Mouse (Mus musculus): Measurements from ENCODE around the gene Rnase1. TPM values are rescaled to one million over a fixed set of nuclear protein-coding genes. Genes with fewer than 3 reads are reported as not detected.

Gene Rnase1
- polyA plus RNA-seq, 1 experiment from 2014 or later: not detected

- Histone ChIP-seq H3K27me3 (replicated peaks) (no peaks in the 10 kb centered on the region), H3K4me2 (no peak overlapping the region), H3K27ac (no peak overlapping the region), H3K9me3 (no peaks in the 10 kb centered on the region), H3K9ac (no peak overlapping the region), H3K4me3 (no peak overlapping the region), H3K4me1 (no peaks in the 10 kb centered on the region), H3K36me3 (replicated peaks) (no peaks in the 10 kb centered on the region)
- 91% methylated on average over 5 of the region's 5 CpGs for WGBS
- ATAC-seq (replicated peaks): no peak
Measured at GRCm38 (mm10) chr14:51152249-51152870, 5.8 kb upstream of the Rnase1 start.

- H3K27ac ChIP-seq: no peak overlapping the region
- H3K4me2 ChIP-seq: no peak overlapping the region
- H3K9me3 ChIP-seq: no peaks in the 10 kb centered on the region
- no peaks in the 10 kb centered on the region for H3K27me3 ChIP-seq (replicated peaks)
- no peaks in the 10 kb centered on the region for H3K4me1 ChIP-seq
- H3K4me3 ChIP-seq: no peak overlapping the region
- no peaks in the 10 kb centered on the region for H3K36me3 ChIP-seq (replicated peaks)
- ATAC-seq (replicated peaks): no peak
- WGBS: 93% methylated on average over 3 of the region's 3 CpGs
- no peak overlapping the region for H3K9ac ChIP-seq
Measured at GRCm38 (mm10) chr14:51150206-51150831, 3.7 kb upstream of the Rnase1 start.

- Histone ChIP-seq H3K27ac (no peak overlapping the region), H3K27me3 (replicated peaks) (no peaks in the 10 kb centered on the region), H3K9ac (no peak overlapping the region), H3K9me3 (no peaks in the 10 kb centered on the region), H3K4me2 (no peak overlapping the region), H3K4me1 (no peaks in the 10 kb centered on the region), H3K36me3 (replicated peaks) (no peaks in the 10 kb centered on the region), H3K4me3 (no peak overlapping the region)
- no peak for ATAC-seq (replicated peaks)
- WGBS: 78% methylated on average over 5 of the region's 5 CpGs
Measured at GRCm38 (mm10) chr14:51149164-51149563, 2.6 kb upstream of the Rnase1 start.

- H3K4me1 ChIP-seq: no peaks in the 10 kb centered on the region
- no peak overlapping the region for H3K4me2 ChIP-seq
- no peak overlapping the region for H3K27ac ChIP-seq
- H3K9ac ChIP-seq: no peak overlapping the region
- 75% methylated on average over 3 of the region's 3 CpGs for WGBS
- no peak for ATAC-seq (replicated peaks)
- no peak overlapping the region for H3K4me3 ChIP-seq
- no peaks in the 10 kb centered on the region for H3K27me3 ChIP-seq (replicated peaks)
- no peaks in the 10 kb centered on the region for H3K36me3 ChIP-seq (replicated peaks)
- H3K9me3 ChIP-seq: no peaks in the 10 kb centered on the region
Measured at GRCm38 (mm10) chr14:51148006-51148405, 1.4 kb upstream of the Rnase1 start.

GRCm38 (mm10) chr14:51145521-51145920 is 1.1 kb downstream of the Rnase1 start:
- Histone ChIP-seq H3K4me3 (no peak overlapping the region), H3K27me3 (replicated peaks) (no peaks in the 10 kb centered on the region), H3K36me3 (replicated peaks) (no peaks in the 10 kb centered on the region), H3K27ac (no peak overlapping the region), H3K9me3 (no peaks in the 10 kb centered on the region), H3K9ac (no peak overlapping the region), H3K4me1 (no peaks in the 10 kb centered on the region), H3K4me2 (no peak overlapping the region)
- ATAC-seq (replicated peaks): no peak
- 85% methylated on average over 6 of the region's 6 CpGs for WGBS

- no peak overlapping the region for H3K4me3 ChIP-seq
- ATAC-seq (replicated peaks): no peak
- H3K9me3 ChIP-seq: no peaks in the 10 kb centered on the region
- H3K27me3 ChIP-seq (replicated peaks): no peaks in the 10 kb centered on the region
- no peak overlapping the region for H3K4me2 ChIP-seq
- H3K27ac ChIP-seq: no peak overlapping the region
- no peak overlapping the region for H3K9ac ChIP-seq
- 96% methylated on average over 4 of the region's 4 CpGs for WGBS
- H3K36me3 ChIP-seq (replicated peaks): no peaks in the 10 kb centered on the region
- H3K4me1 ChIP-seq: no peaks in the 10 kb centered on the region
Measured at GRCm38 (mm10) chr14:51144451-51144850, 2.1 kb downstream of the Rnase1 start.

- H3K27ac ChIP-seq: no peak overlapping the region
- H3K9ac ChIP-seq: no peak overlapping the region
- H3K4me3 ChIP-seq: no peak overlapping the region
- H3K9me3 ChIP-seq: no peaks in the 10 kb centered on the region
- 86% methylated on average over 2 of the region's 2 CpGs for WGBS
- no peaks in the 10 kb centered on the region for H3K4me1 ChIP-seq
- no peak for ATAC-seq (replicated peaks)
- no peaks in the 10 kb centered on the region for H3K27me3 ChIP-seq (replicated peaks)
- H3K4me2 ChIP-seq: no peak overlapping the region
- no peaks in the 10 kb centered on the region for H3K36me3 ChIP-seq (replicated peaks)
Measured at GRCm38 (mm10) chr14:51143937-51144336, 2.6 kb downstream of the Rnase1 start.

GRCm38 (mm10) chr14:51143287-51143686 is 3.3 kb downstream of the Rnase1 start:
- Histone ChIP-seq H3K9me3 (no peaks in the 10 kb centered on the region), H3K4me2 (no peak overlapping the region), H3K9ac (no peak overlapping the region), H3K4me3 (no peak overlapping the region), H3K27ac (no peak overlapping the region), H3K27me3 (replicated peaks) (no peaks in the 10 kb centered on the region), H3K36me3 (replicated peaks) (no peaks in the 10 kb centered on the region), H3K4me1 (no peaks in the 10 kb centered on the region)
- ATAC-seq (replicated peaks): no peak
- 90% methylated on average over 4 of the region's 4 CpGs for WGBS

GRCm38 (mm10) chr14:51142568-51142967 is 4.0 kb downstream of the Rnase1 start:
- Histone ChIP-seq H3K4me3 (no peak overlapping the region), H3K9me3 (no peaks in the 10 kb centered on the region), H3K9ac (no peak overlapping the region), H3K27ac (no peak overlapping the region), H3K36me3 (replicated peaks) (no peaks in the 10 kb centered on the region), H3K4me2 (no peak overlapping the region), H3K27me3 (replicated peaks) (no peaks in the 10 kb centered on the region), H3K4me1 (no peaks in the 10 kb centered on the region)
- 84% methylated on average over 3 of the region's 3 CpGs for WGBS
- no peak for ATAC-seq (replicated peaks)

GRCm38 (mm10) chr14:51142119-51142518 is 4.5 kb downstream of the Rnase1 start:
- H3K4me1 ChIP-seq: no peaks in the 10 kb centered on the region
- no peak for ATAC-seq (replicated peaks)
- no peak overlapping the region for H3K4me3 ChIP-seq
- H3K9ac ChIP-seq: no peak overlapping the region
- no peaks in the 10 kb centered on the region for H3K9me3 ChIP-seq
- no peak overlapping the region for H3K4me2 ChIP-seq
- no peaks in the 10 kb centered on the region for H3K27me3 ChIP-seq (replicated peaks)
- no peak overlapping the region for H3K27ac ChIP-seq
- H3K36me3 ChIP-seq (replicated peaks): no peaks in the 10 kb centered on the region
- WGBS: 87% methylated on average over 4 of the region's 4 CpGs

GRCm38 (mm10) chr14:51140342-51140741 is 6.2 kb downstream of the Rnase1 start:
- Histone ChIP-seq H3K4me1 (no peaks in the 10 kb centered on the region), H3K4me2 (no peak overlapping the region), H3K9me3 (no peaks in the 10 kb centered on the region), H3K27me3 (replicated peaks) (no peaks in the 10 kb centered on the region), H3K9ac (no peak overlapping the region), H3K36me3 (replicated peaks) (no peaks in the 10 kb centered on the region), H3K4me3 (no peak overlapping the region), H3K27ac (no peak overlapping the region)
- ATAC-seq (replicated peaks): no peak
- 79% methylated on average over 2 of the region's 2 CpGs for WGBS

GRCm38 (mm10) chr14:51132372-51132771 is 14.2 kb downstream of the Rnase1 start:
- H3K9ac ChIP-seq: no peak overlapping the region
- 86% methylated on average over 4 of the region's 4 CpGs for WGBS

More at GRCm38 (mm10) chr14:51132372-51132771, 14.2 kb downstream of the Rnase1 start:
- Histone ChIP-seq H3K27me3 (replicated peaks) (no peaks in the 10 kb centered on the region), H3K36me3 (replicated peaks) (no peaks in the 10 kb centered on the region), H3K4me2 (no peak overlapping the region), H3K9me3 (no peaks in the 10 kb centered on the region), H3K4me1 (no peaks in the 10 kb centered on the region), H3K4me3 (no peak overlapping the region), H3K27ac (no peak overlapping the region)
- no peak for ATAC-seq (replicated peaks)

Measured in midbrain, embryonic 15.5 days (tissue).